Mouse (Mus musculus) E14TG2a.4 (cell line): Measurements from ENCODE around the gene 4930516K23Rik.

ENCODE experiments used
- CTCF ChIP-seq: conservative IDR thresholded peaks from 2 replicates; pipeline ENCODE4 v1.5.1; 2014; ENCODE audit warnings: low read length
- NANOG ChIP-seq: IDR thresholded peaks from 2 replicates; pipeline ENCODE4 v1.6.1; 2014; ENCODE audit warnings: borderline replicate concordance, low read length, mixed read lengths
- POU5F1 ChIP-seq: IDR thresholded peaks from 2 replicates; pipeline ENCODE4 v1.6.1; 2014; ENCODE audit warnings: low read length, borderline replicate concordance

GRCm38 (mm10) chr7:104059215-104059614 lies 2.0 kb downstream of the 4930516K23Rik start:
- TF ChIP-seq CTCF (no peak), POU5F1 (no peak), NANOG (no peak)
